10 mouse cellular contexts compared by ENCODE assay signal in genomic region chr19:54107103-54107821, GRCm38 (mm10).
DNase-seq lines count a peak whose midpoint lies in the region; ATAC-seq and TF ChIP-seq lines count a peak whose summit lies in the region.
"Had no signal": no experiment of that assay in that cellular context is flagged by ENCODE, and none has a peak within 500 bp of the region (broad histone marks: within the 10 kb centered on the region; RNA-seq: fewer than 3 reads in every experiment).

No protein-coding gene starts in this region.

- intact Hi-C loops in left cerebral cortex, postnatal 4 days (cut with DNase I) = no loop called here

- WGBS in embryonic facial prominence, embryonic 14.5 days = 32% methylated on average over 13 of the region's 13 CpGs
- WGBS in lung, postnatal 0 days = 45% methylated on average over 13 of the region's 13 CpGs
- WGBS in stomach, embryonic 16.5 days = 54% methylated on average over 13 of the region's 13 CpGs

- 0 out of 2 replicates have a peak, but pooled peaks cover 8% of the 10 kb centered on the region for H3K4me1 ChIP-seq in embryonic facial prominence, embryonic 14.5 days (ENCODE audit: control insufficient read depth, insufficient read depth, low read length)
- H3K4me1 ChIP-seq in lung, postnatal 0 days (ENCODE audit: insufficient read depth, low read depth, low read length) = no peaks in the 10 kb centered on the region
- H3K4me1 ChIP-seq in stomach, embryonic 16.5 days (ENCODE audit: control insufficient read depth, insufficient read depth, low read length) = no peaks in the 10 kb centered on the region

- no peak for TF ChIP-seq EP300 in lung, postnatal 0 days (IDR thresholded peaks at IDR 0.05)

- H3K4me2 ChIP-seq in embryonic facial prominence, embryonic 14.5 days (ENCODE audit: low read depth, low read length) = no peak overlapping the region
- no peak overlapping the region for H3K4me2 ChIP-seq in lung, postnatal 0 days (replicated peaks; ENCODE audit: low read depth, low read length)
- no peak overlapping the region for H3K4me2 ChIP-seq in stomach, embryonic 16.5 days (ENCODE audit: low read depth, low read length)
- H3K4me2 ChIP-seq: embryonic facial prominence, embryonic 12.5 days had no signal

- no peaks in the 10 kb centered on the region for H3K36me3 ChIP-seq in embryonic facial prominence, embryonic 14.5 days (ENCODE audit: control insufficient read depth, insufficient read depth, low read length)
- no peaks in the 10 kb centered on the region for H3K36me3 ChIP-seq in lung, postnatal 0 days (ENCODE audit: insufficient read depth, low read length)
- H3K36me3 ChIP-seq in stomach, embryonic 16.5 days (ENCODE audit: control insufficient read depth, insufficient read depth, low read length) = no peaks in the 10 kb centered on the region
- H3K36me3 ChIP-seq: embryonic facial prominence, embryonic 12.5 days had no signal

- ATAC-seq in embryonic facial prominence, embryonic 14.5 days (ENCODE audit: low read depth) = no peak
- peak; percentile 35 for ATAC-seq in lung, postnatal 0 days
- peak; percentile 75 for ATAC-seq in stomach, embryonic 16.5 days (ENCODE audit: insufficient read depth, low FRiP score)

- no peak overlapping the region for H3K9ac ChIP-seq in embryonic facial prominence, embryonic 14.5 days (ENCODE audit: low read depth, low read length)
- no peak overlapping the region for H3K9ac ChIP-seq in lung, postnatal 0 days (replicated peaks; ENCODE audit: low read depth)
- no peak overlapping the region for H3K9ac ChIP-seq in stomach, embryonic 16.5 days (ENCODE audit: low read length)
- H3K9ac ChIP-seq: embryonic facial prominence, embryonic 12.5 days had no signal

- H3K27ac ChIP-seq in embryonic facial prominence, embryonic 14.5 days (replicated peaks; ENCODE audit: low read depth, low read length) = no peak overlapping the region
- H3K27ac ChIP-seq in lung, postnatal 0 days (ENCODE audit: low read length) = no peak overlapping the region
- H3K27ac ChIP-seq in stomach, embryonic 16.5 days (ENCODE audit: low read length) = no peak overlapping the region
- H3K27ac ChIP-seq: embryonic facial prominence, embryonic 12.5 days; macrophage had no signal

- H3K4me3 ChIP-seq in embryonic facial prominence, embryonic 14.5 days (ENCODE audit: low read depth, low read length) = no peak overlapping the region
- H3K4me3 ChIP-seq in lung, postnatal 0 days (ENCODE audit: low read depth, low read length) = no peak overlapping the region
- no peak overlapping the region for H3K4me3 ChIP-seq in stomach, embryonic 16.5 days (replicated peaks; ENCODE audit: low read length)
- H3K4me3 ChIP-seq: embryonic facial prominence, embryonic 12.5 days had no signal

- H3K9me3 ChIP-seq in embryonic facial prominence, embryonic 14.5 days (ENCODE audit: control insufficient read depth, low read length) = no peaks in the 10 kb centered on the region
- no peaks in the 10 kb centered on the region for H3K9me3 ChIP-seq in lung, postnatal 0 days (ENCODE audit: low read length)
- H3K9me3 ChIP-seq in stomach, embryonic 16.5 days (replicated peaks; ENCODE audit: control insufficient read depth, low read length) = no peaks in the 10 kb centered on the region
- H3K9me3 ChIP-seq: embryonic facial prominence, embryonic 12.5 days had no signal

- TF ChIP-seq CTCF in lung, postnatal 0 days (IDR thresholded peaks at IDR 0.05) = no peak

- H3K27me3 ChIP-seq in embryonic facial prominence, embryonic 14.5 days (replicated peaks; ENCODE audit: control insufficient read depth, insufficient read depth, low read length) = no peaks in the 10 kb centered on the region
- H3K27me3 ChIP-seq in lung, postnatal 0 days (replicated peaks; ENCODE audit: insufficient read depth, low read length) = no peaks in the 10 kb centered on the region
- no peaks in the 10 kb centered on the region for H3K27me3 ChIP-seq in stomach, embryonic 16.5 days (ENCODE audit: control insufficient read depth, insufficient read depth, low read length)
- H3K27me3 ChIP-seq: embryonic facial prominence, embryonic 12.5 days had no signal

- peak; percentile 47 for DNase-seq in testis, postnatal 10 days (ENCODE audit: low spot score)
- no peak for DNase-seq in testis, postnatal 14 days (ENCODE audit: low spot score)
- peak; percentile 41 for DNase-seq in embryonic facial prominence, embryonic 14.5 days (ENCODE audit: low spot score)
- peak; percentile 47 for DNase-seq in lung, postnatal 0 days (ENCODE audit: low spot score)
- no peak for DNase-seq in cerebellum, adult 11-12 months
- DNase-seq in left cerebral cortex, postnatal 4 days = no peak
- DNase-seq in adrenal gland, adult 8-10 months = no peak

Comparison
In these comparisons a context has a peak if more than half of its experiments do, and no peak if none do; other contexts are left out.
1. DNase-seq: peak in testis, postnatal 10 days (single experiment), embryonic facial prominence, embryonic 14.5 days (single experiment) and lung, postnatal 0 days (single experiment); none in testis, postnatal 14 days (single experiment), cerebellum, adult 11-12 months (single experiment), left cerebral cortex, postnatal 4 days (single experiment) and adrenal gland, adult 8-10 months (single experiment).